Mouse (Mus musculus) embryonic facial prominence, embryonic 13.5 days (tissue): ENCODE results near the gene Esrrg. TPM values are rescaled to one million over a fixed set of nuclear protein-coding genes. Genes with fewer than 3 reads are reported as not detected.

Experiments
- ATAC-seq: fragments of 200-750 bp; cut with Nextera tagmentation; 2 replicates; pipeline ENCODE4 v1.8.0; 2017; ENCODE audit warnings: low read depth; ENCODE audit not compliant: insufficient number of reproducible peaks, insufficient read depth, low FRiP score, low TSS enrichment
- H3K27ac ChIP-seq: fragments of 300-500 bp; sonication (generic); 2 replicates; pipeline ENCODE4 v1.5.1; 2015; ENCODE audit warnings: moderate library complexity, mild to moderate bottlenecking, inconsistent platforms
- H3K27me3 ChIP-seq: fragments of 300-500 bp; sonication (generic); 2 replicates; pipeline ENCODE4 v1.6.1; 2015; ENCODE audit warnings: mild to moderate bottlenecking, inconsistent platforms
- H3K36me3 ChIP-seq: fragments of 300-500 bp; sonication (generic); 2 replicates; pipeline ENCODE4 v1.6.1; 2015; ENCODE audit warnings: mild to moderate bottlenecking, inconsistent platforms
- H3K4me1 ChIP-seq: fragments of 300-500 bp; sonication (generic); 2 replicates; pipeline ENCODE4 v1.6.1; 2015; ENCODE audit warnings: inconsistent platforms
- H3K4me2 ChIP-seq: fragments of 300-500 bp; sonication (generic); 2 replicates; pipeline ENCODE4 v1.6.1; 2015; ENCODE audit warnings: moderate library complexity, mild to moderate bottlenecking, inconsistent platforms
- H3K4me3 ChIP-seq: fragments of 300-500 bp; sonication (generic); 2 replicates; pipeline ENCODE4 v1.5.1; 2015; ENCODE audit warnings: mild to moderate bottlenecking, inconsistent platforms
- H3K9ac ChIP-seq: fragments of 300-500 bp; sonication (generic); 2 replicates; pipeline ENCODE4 v1.6.1; 2015; ENCODE audit warnings: mild to moderate bottlenecking, inconsistent platforms
- H3K9me3 ChIP-seq: fragments of 300-500 bp; sonication (generic); 2 replicates; pipeline ENCODE4 v1.6.1; 2016; ENCODE audit warnings: inconsistent platforms
- WGBS: fragments of 180-500 bp; shearing (Covaris S2); methylation state at CpG from one replicate; pipeline ENCODE4 v1.1.7; 2015; ENCODE audit warnings: mixed read lengths; 5-methylcytosine and 5-hydroxymethylcytosine counted together
- polyA plus RNA-seq: library from polyadenylated mRNA; unstranded; fragments of >200 nt; fragmentation: Nextera tagmentation; extraction: Ambion mirVana; gene quantifications from 2 replicates; pipeline ENCODE4 v1.2.1, GENCODE M21; 2015

The Esrrg gene
- polyA plus RNA-seq, 1 experiment from 2014 or later = 1.00 TPM

DNA sequence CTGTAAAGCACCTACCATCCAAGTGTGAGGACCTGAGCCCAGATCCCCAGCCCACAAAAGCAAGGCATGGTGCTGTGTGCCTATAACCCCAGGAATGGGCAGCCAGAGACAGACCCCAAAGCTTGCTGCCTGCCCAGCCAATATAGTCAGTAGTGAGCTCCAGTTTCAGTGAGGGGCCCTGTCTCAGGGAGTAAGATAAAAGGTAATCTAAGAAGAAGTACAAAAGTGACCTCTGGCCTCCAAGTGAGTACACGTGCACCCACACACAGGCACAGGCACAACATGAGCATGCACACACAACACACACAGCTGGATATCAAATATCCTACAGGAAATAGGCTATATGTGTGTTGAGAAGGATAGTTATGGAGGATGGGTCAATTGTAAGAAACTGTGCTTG, 286.9 kb downstream of the Esrrg start:
- Histone ChIP-seq H3K9ac (no peak overlapping the region), H3K36me3 (no peaks in the 10 kb centered on the region), H3K27ac (no peak overlapping the region), H3K9me3 (no peaks in the 10 kb centered on the region), H3K27me3 (no peaks in the 10 kb centered on the region), H3K4me2 (no peak overlapping the region), H3K4me3 (no peak overlapping the region), H3K4me1 (no peaks in the 10 kb centered on the region)
- WGBS = 22% methylated on average over 1 of the region's 1 CpGs
- no peak for ATAC-seq

DNA sequence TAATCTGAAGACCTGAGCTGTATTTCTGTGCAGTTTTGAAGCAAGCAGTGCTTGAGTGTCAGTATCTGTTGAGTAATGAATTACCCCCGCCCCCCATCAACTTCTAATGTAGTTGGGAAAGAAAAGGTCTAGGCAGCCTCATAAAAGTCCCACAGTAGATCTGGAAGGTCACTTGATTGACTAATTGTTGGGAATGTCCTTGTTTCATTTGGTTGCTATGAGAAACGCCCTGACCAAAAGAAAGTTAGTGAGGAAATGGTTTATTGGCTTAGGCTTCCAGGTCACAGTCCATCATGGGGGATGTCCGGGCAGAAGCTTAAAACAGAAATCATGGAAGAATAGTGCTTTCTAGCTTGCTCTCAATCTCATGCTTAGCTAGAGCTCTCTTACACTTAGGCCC, 287.7 kb downstream of the Esrrg start:
- no peaks in the 10 kb centered on the region for H3K4me1 ChIP-seq
- H3K27me3 ChIP-seq = no peaks in the 10 kb centered on the region
- H3K36me3 ChIP-seq = no peaks in the 10 kb centered on the region
- ATAC-seq = no peak
- H3K9me3 ChIP-seq = no peaks in the 10 kb centered on the region
- H3K9ac ChIP-seq = no peak overlapping the region
- H3K4me3 ChIP-seq = no peak overlapping the region
- 85% methylated on average over 3 of the region's 3 CpGs for WGBS
- no peak overlapping the region for H3K27ac ChIP-seq
- H3K4me2 ChIP-seq = no peak overlapping the region

DNA sequence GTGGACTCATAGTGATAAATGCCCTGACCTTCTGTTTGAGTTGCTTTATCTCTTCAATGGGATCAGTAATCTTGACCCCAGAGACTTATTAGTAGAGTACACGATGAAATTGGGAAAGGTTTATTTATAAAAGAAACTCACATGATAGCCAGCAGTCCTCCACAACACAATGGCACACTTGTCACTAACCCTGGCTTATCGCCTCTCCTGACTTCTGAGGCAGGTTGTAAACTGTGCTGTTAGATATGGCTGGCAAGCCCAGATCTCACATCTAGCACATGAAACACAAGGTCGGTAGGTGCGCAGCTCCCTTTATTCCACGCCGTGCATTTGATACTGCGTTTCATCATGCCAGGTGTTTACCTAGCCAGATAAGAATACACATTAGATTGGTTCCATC, 288.3 kb downstream of the Esrrg start:
- no peak overlapping the region for H3K27ac ChIP-seq
- H3K27me3 ChIP-seq = no peaks in the 10 kb centered on the region
- H3K9ac ChIP-seq = no peak overlapping the region
- 89% methylated on average over 7 of the region's 7 CpGs for WGBS
- ATAC-seq = no peak
- H3K4me1 ChIP-seq = no peaks in the 10 kb centered on the region
- H3K4me2 ChIP-seq = no peak overlapping the region
- no peaks in the 10 kb centered on the region for H3K9me3 ChIP-seq
- H3K36me3 ChIP-seq = no peaks in the 10 kb centered on the region
- H3K4me3 ChIP-seq = no peak overlapping the region

DNA sequence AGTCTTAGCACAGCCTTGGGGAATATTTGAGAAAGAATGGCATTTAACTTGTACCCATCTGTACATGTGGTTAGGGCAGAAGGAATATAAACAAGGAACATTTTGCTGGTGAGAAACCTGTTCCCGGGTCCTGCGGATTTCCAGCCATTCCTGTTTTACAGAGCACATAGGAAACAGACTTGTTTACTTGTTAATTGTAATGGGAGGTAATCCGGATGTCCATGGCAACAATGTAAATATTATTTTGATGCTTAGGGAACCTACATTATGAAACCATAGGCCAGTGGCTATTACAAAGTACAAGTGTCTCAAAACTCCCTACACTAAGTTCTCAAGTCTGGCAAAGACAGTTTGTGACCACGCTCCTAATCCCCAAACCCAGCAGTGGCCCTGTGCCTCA, 290.9 kb downstream of the Esrrg start:
- no peaks in the 10 kb centered on the region for H3K4me1 ChIP-seq
- WGBS = 71% methylated on average over 4 of the region's 4 CpGs
- ATAC-seq = no peak
- no peaks in the 10 kb centered on the region for H3K36me3 ChIP-seq
- no peaks in the 10 kb centered on the region for H3K27me3 ChIP-seq
- H3K9me3 ChIP-seq = no peaks in the 10 kb centered on the region
- H3K27ac ChIP-seq = no peak overlapping the region
- no peak overlapping the region for H3K4me2 ChIP-seq
- no peak overlapping the region for H3K9ac ChIP-seq
- H3K4me3 ChIP-seq = no peak overlapping the region

DNA sequence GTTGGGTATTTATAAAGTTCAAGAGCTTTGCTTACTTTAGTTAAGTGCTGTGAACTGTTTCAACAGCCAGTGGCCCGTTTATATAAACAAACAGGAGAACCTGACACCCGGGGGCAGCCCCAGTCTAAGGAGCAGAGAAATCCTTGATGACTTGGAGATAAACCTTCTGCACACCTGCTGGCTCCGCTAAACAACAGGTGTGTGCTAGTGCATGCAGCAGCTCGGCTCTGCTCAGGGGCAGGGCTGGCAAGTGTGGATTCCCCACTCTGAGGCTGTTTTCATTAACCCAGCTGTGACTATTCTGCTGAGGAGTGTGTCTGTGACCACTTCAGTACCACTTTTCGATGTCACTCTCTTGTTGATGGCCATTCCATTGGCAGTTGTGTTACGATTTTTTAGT, 292.2 kb downstream of the Esrrg start:
- H3K4me1 ChIP-seq = no peaks in the 10 kb centered on the region
- H3K36me3 ChIP-seq = no peaks in the 10 kb centered on the region
- no peak overlapping the region for H3K9ac ChIP-seq
- no peaks in the 10 kb centered on the region for H3K9me3 ChIP-seq
- 52% methylated on average over 6 of the region's 6 CpGs for WGBS
- no peak overlapping the region for H3K4me3 ChIP-seq
- no peak overlapping the region for H3K4me2 ChIP-seq
- ATAC-seq = no peak
- H3K27me3 ChIP-seq = no peaks in the 10 kb centered on the region
- H3K27ac ChIP-seq = no peak overlapping the region

DNA sequence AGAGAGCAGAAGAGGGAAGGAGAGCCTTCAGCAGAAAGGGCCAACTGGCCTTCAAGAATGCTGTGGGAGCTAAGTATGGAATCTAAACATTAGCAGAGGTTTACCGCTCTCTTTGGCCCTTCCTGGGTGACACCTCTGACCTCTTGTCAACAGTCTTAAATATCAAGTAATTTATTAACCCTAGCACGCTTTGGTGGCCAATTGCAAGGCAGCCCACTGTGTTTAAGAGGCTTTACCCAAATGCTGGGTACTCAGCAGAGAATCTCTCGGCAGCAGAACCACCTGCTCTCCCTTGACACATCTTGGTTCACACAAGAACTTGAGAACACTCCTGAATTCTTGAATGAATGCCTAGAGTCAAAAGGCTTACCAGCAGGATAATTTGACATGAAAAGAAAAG, 293.6 kb downstream of the Esrrg start:
- 62% methylated on average over 3 of the region's 3 CpGs for WGBS
- Histone ChIP-seq H3K36me3 (no peaks in the 10 kb centered on the region), H3K9ac (no peak overlapping the region), H3K27ac (no peak overlapping the region), H3K9me3 (no peaks in the 10 kb centered on the region), H3K4me1 (0 out of 2 replicates have a peak, but pooled peaks cover under 1% of the 10 kb centered on the region), H3K27me3 (no peaks in the 10 kb centered on the region), H3K4me2 (no peak overlapping the region), H3K4me3 (no peak overlapping the region)
- no peak for ATAC-seq

DNA sequence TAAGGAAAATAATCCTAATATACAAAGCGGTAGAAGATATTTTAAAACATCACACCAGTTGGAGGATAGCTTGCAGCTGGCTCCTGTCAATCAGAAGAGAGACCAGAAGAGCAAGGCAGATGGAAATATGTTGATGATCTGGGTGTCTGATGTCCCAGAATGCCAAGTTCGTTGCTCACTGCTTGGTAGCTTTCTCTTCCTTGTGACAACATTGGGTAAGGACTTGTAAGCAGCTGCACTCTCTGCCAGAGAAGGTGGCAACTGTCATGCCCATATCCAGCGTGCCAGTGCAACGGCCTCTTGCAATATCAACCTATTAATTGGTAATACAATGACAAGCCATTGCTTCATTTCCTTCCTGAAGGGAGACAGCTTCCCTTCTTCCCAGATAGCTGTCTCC, 296.1 kb downstream of the Esrrg start:
- H3K27ac ChIP-seq = no peak overlapping the region
- H3K9me3 ChIP-seq = no peaks in the 10 kb centered on the region
- no peak overlapping the region for H3K4me2 ChIP-seq
- WGBS = 67% methylated on average over 4 of the region's 4 CpGs
- H3K4me3 ChIP-seq = no peak overlapping the region
- ATAC-seq = no peak
- H3K36me3 ChIP-seq = no peaks in the 10 kb centered on the region
- no peaks in the 10 kb centered on the region for H3K27me3 ChIP-seq
- H3K4me1 ChIP-seq = peaks cover 11% of the 10 kb centered on the region
- no peak overlapping the region for H3K9ac ChIP-seq

DNA sequence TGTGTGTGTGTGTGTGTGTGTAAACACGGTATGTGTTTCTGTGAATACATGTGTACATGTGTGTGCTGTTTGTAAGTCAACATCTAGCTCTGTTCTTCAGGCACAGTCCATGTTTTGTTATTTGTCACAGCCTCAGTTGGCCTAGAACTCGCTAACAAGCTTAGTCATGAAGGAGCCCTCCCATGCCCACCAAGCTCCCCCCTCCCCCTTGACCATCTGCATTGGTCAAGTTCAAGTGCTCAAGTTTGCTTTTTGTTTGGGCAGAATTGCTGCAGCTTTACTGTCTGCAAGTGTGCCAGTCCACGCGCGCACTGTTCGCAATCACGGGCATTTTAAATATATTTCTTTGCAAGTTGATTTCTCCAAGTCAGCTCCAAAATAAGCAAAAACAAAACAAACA, 298.8 kb downstream of the Esrrg start:
- Histone ChIP-seq H3K9me3 (no peaks in the 10 kb centered on the region), H3K4me2 (no peak overlapping the region), H3K27ac (no peak overlapping the region), H3K4me1 (peaks cover 11% of the 10 kb centered on the region), H3K9ac (no peak overlapping the region), H3K4me3 (no peak overlapping the region), H3K36me3 (no peaks in the 10 kb centered on the region), H3K27me3 (no peaks in the 10 kb centered on the region)
- no peak for ATAC-seq
- 61% methylated on average over 7 of the region's 7 CpGs for WGBS

DNA sequence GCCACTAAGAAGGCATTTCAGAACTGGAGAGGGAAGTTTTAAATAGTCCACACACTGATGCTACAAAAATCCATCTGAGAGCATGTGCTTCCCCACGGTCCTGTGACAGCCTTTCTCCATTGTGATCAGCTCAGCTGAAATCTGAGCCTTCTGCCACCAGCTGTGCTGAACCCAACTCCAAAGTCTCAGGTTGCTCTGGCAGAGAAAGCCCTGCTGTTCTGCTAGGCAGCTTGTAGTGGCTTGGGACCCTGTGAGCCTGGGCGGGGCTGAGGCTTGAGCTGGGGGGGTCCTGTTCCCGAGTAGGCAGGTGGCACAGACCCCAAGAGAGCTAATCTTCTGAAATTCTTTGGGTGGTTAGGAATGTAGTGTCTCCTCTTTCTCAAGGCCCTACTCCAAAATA, 299.3 kb downstream of the Esrrg start:
- no peak overlapping the region for H3K4me2 ChIP-seq
- peaks cover 11% of the 10 kb centered on the region for H3K4me1 ChIP-seq
- no peak overlapping the region for H3K4me3 ChIP-seq
- ATAC-seq = peak; percentile 79; the same call in 1 of the 2 replicates
- no peak overlapping the region for H3K9ac ChIP-seq
- 1% methylated on average over 3 of the region's 3 CpGs for WGBS
- H3K9me3 ChIP-seq = no peaks in the 10 kb centered on the region
- H3K27me3 ChIP-seq = no peaks in the 10 kb centered on the region
- no peak overlapping the region for H3K27ac ChIP-seq
- H3K36me3 ChIP-seq = no peaks in the 10 kb centered on the region

DNA sequence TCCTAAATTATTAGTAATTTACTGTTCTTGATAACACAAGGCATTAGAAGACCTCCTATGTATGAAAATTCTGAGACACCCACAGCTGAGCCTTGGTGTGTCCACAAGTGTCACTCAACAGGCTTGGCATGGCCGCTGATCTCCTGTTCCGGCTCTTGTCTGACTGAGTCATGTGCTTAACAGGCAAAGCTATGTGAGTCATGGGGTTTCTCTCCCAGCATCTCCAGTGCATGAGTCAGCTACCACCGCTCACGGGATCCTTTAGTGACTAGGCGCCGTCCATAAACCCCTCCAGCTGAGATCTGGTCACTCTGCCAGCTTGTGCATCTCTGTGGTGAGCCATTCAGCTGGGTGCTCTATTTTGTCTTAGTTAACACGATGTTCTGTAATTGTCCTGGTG, 302.1 kb downstream of the Esrrg start:
- no peaks in the 10 kb centered on the region for H3K27me3 ChIP-seq
- no peaks in the 10 kb centered on the region for H3K9me3 ChIP-seq
- no peaks in the 10 kb centered on the region for H3K36me3 ChIP-seq
- 88% methylated on average over 7 of the region's 7 CpGs for WGBS
- H3K9ac ChIP-seq = no peak overlapping the region
- H3K4me3 ChIP-seq = no peak overlapping the region
- peaks cover 11% of the 10 kb centered on the region for H3K4me1 ChIP-seq
- ATAC-seq = no peak
- no peak overlapping the region for H3K4me2 ChIP-seq
- no peak overlapping the region for H3K27ac ChIP-seq

DNA sequence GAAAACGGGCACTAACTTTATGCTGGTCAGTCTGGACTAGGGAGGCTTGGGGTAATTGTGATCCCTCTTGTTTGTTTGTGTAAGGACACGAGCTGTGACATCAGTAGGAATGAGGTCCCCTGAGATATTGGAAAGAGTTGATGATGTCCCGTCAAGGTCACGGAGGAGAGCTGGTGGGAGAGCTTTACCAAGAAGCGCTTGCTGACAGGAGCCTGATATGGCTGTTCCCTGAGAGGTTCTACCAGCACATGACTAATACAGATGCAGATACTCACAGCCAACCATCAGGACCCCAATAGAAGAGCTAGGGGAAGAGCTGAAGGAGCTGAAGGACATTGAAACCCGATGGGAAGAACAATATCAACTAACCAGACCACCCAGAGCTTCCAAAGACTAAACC, 302.6 kb downstream of the Esrrg start:
- no peak for ATAC-seq
- Histone ChIP-seq H3K4me2 (no peak overlapping the region), H3K4me3 (no peak overlapping the region), H3K27ac (no peak overlapping the region), H3K9me3 (no peaks in the 10 kb centered on the region), H3K9ac (no peak overlapping the region), H3K36me3 (no peaks in the 10 kb centered on the region), H3K27me3 (no peaks in the 10 kb centered on the region), H3K4me1 (peaks cover 11% of the 10 kb centered on the region)
- WGBS = 82% methylated on average over 6 of the region's 6 CpGs

DNA sequence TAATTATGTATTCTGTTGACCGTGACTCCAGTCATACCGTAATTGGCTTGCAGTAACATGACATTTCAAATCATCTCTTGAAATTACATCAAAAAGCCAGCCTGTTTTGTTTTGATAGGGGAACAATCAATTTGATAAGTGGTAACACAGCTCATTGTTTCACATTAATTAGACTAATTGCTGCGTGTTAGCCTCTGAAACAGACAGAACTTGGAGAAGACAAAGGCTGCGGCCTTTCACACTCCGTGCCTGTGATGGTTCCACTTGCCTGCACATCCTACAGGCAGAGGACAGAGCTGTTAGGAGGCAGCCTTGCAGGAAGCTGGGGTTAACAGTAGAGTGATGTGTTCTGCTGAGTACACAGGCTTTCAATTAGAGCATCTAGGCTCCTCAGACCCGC, 309.7 kb downstream of the Esrrg start:
- ATAC-seq = no peak
- no peaks in the 10 kb centered on the region for H3K4me1 ChIP-seq
- no peak overlapping the region for H3K4me2 ChIP-seq
- H3K27ac ChIP-seq = no peak overlapping the region
- no peaks in the 10 kb centered on the region for H3K9me3 ChIP-seq
- 51% methylated on average over 6 of the region's 6 CpGs for WGBS
- no peak overlapping the region for H3K9ac ChIP-seq
- no peak overlapping the region for H3K4me3 ChIP-seq
- H3K36me3 ChIP-seq = no peaks in the 10 kb centered on the region
- H3K27me3 ChIP-seq = no peaks in the 10 kb centered on the region

DNA sequence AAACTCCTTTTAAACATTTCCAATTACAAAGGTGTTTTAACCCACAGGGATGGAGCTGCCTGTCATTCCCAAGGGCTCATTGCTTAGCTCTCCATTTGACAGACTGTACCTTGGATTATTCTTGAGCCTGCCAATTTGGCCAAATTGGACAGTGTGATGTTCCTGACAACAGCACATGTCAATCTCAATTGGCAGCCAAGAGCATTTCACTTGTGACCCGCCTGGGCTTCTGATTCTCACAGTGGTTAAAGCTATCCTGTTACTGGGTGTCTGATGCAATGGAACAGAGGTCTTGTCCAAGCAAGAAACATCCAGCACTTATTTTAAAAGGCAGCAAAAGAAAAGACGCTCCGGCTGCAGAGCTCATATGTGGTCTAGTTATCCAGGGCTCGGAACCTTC, 310.3 kb downstream of the Esrrg start:
- H3K36me3 ChIP-seq = no peaks in the 10 kb centered on the region
- no peak for ATAC-seq
- H3K4me3 ChIP-seq = no peak overlapping the region
- no peak overlapping the region for H3K4me2 ChIP-seq
- H3K9me3 ChIP-seq = no peaks in the 10 kb centered on the region
- H3K9ac ChIP-seq = no peak overlapping the region
- H3K4me1 ChIP-seq = no peaks in the 10 kb centered on the region
- no peaks in the 10 kb centered on the region for H3K27me3 ChIP-seq
- H3K27ac ChIP-seq = no peak overlapping the region
- 85% methylated on average over 4 of the region's 4 CpGs for WGBS
